Mouse (Mus musculus) megakaryocyte, embryonic 14.5 days (primary cell): ENCODE measurements around the gene Spata33.

Experiments used
- FLI1 ChIP-seq: IDR thresholded peaks from 2 replicates; pipeline ENCODE4 v1.6.1; 2012; ENCODE audit warnings: low read length, inconsistent platforms, mixed read lengths
- GATA1 ChIP-seq: IDR thresholded peaks from 3 replicates; pipeline ENCODE4 v1.6.1; 2012; ENCODE audit warnings: mixed read lengths, low read length, inconsistent platforms, borderline replicate concordance

- TF ChIP-seq FLI1 (no peak), GATA1 (no peak)
These were observed 26.8 kb downstream of the Spata33 start for GRCm38 (mm10) chr8:123239398-123239797.
